Mouse (Mus musculus) ES-Bruce4 (cell line): ENCODE results near the gene Dock7. TPM values are rescaled to one million over a fixed set of nuclear protein-coding genes. Genes with fewer than 3 reads are reported as not detected.

Experiments used
- H3K27ac ChIP-seq: 2 replicates; pipeline ENCODE4 v1.5.1; 2012; ENCODE audit warnings: low read length, inconsistent platforms; ENCODE audit not compliant: insufficient read depth
- H3K27me3 ChIP-seq: 2 replicates; pipeline ENCODE4 v1.6.1; 2012; ENCODE audit warnings: mild to moderate bottlenecking, low read length, inconsistent platforms; ENCODE audit not compliant: control insufficient read depth, poor library complexity, insufficient read depth, severe bottlenecking
- H3K36me3 ChIP-seq: 2 replicates; pipeline ENCODE4 v1.6.1; 2012; ENCODE audit warnings: inconsistent platforms, mild to moderate bottlenecking, low read length, moderate library complexity; ENCODE audit not compliant: control insufficient read depth, poor library complexity, insufficient read depth, severe bottlenecking
- H3K4me1 ChIP-seq: one replicate; pipeline ENCODE4 v1.8.1; 2011; ENCODE audit warnings: low read length; ENCODE audit not compliant: control insufficient read depth, insufficient read depth
- H3K4me3 ChIP-seq: 2 replicates; pipeline ENCODE4 v1.5.1; 2011; ENCODE audit warnings: low read depth, mild to moderate bottlenecking, low read length
- H3K9ac ChIP-seq: 2 replicates; pipeline ENCODE4 v1.6.1; 2012; ENCODE audit warnings: low read depth, mild to moderate bottlenecking, inconsistent platforms; ENCODE audit not compliant: poor library complexity, severe bottlenecking
- H3K9me3 ChIP-seq: replicated peaks from 2 replicates; pipeline ENCODE4 v1.6.1; 2012; ENCODE audit warnings: mild to moderate bottlenecking, low read length, inconsistent platforms; ENCODE audit not compliant: control insufficient read depth, poor library complexity, insufficient read depth, severe bottlenecking
- CTCF ChIP-seq: IDR thresholded peaks from one replicate; pipeline ENCODE4 v1.8.1; 2011; ENCODE audit warnings: low read depth, low read length
- EP300 ChIP-seq: IDR thresholded peaks from 2 replicates; pipeline ENCODE4 v1.6.1; 2011; ENCODE audit warnings: low read depth, low read length; ENCODE audit not compliant: insufficient read depth
- POLR2A ChIP-seq: IDR thresholded peaks from one replicate; pipeline ENCODE4 v1.8.1; 2011; ENCODE audit warnings: low read length; ENCODE audit not compliant: insufficient read depth
- polyA plus RNA-seq: library from polyadenylated mRNA; stranded (reverse); fragments of >200 nt; gene quantifications from 2 replicates; pipeline ENCODE4 v1.2.4, GENCODE M21; 2011; ENCODE audit warnings: low read depth; ENCODE audit not compliant: missing spikeins, insufficient read depth, insufficient read length

Gene Dock7
- polyA plus RNA-seq, 1 experiment, result 61.1 TPM

GRCm38 (mm10) chr4:99064524-99064923 is 56.2 kb downstream of the Dock7 start:
- Histone ChIP-seq H3K27ac (no peak overlapping the region), H3K4me3 (no peak overlapping the region), H3K27me3 (no peaks in the 10 kb centered on the region), H3K4me1 (no peaks in the 10 kb centered on the region), H3K36me3 (no peaks in the 10 kb centered on the region; the same call in 1 of the 2 replicates), H3K9me3 (no peaks in the 10 kb centered on the region), H3K9ac (no peak overlapping the region)
- TF ChIP-seq POLR2A (no peak), CTCF (no peak), EP300 (no peak)

GRCm38 (mm10) chr4:99048581-99048980 is 72.1 kb downstream of the Dock7 start:
- H3K4me1 ChIP-seq, result no peaks in the 10 kb centered on the region
- TF ChIP-seq POLR2A, result no peak
- no peaks in the 10 kb centered on the region for H3K36me3 ChIP-seq
- H3K9me3 ChIP-seq, result no peaks in the 10 kb centered on the region
- H3K27ac ChIP-seq, result no peak overlapping the region
- H3K4me3 ChIP-seq, result no peak overlapping the region
- no peak overlapping the region for H3K9ac ChIP-seq
- no peaks in the 10 kb centered on the region for H3K27me3 ChIP-seq

GRCm38 (mm10) chr4:99046471-99046870 is 74.2 kb downstream of the Dock7 start:
- TF ChIP-seq POLR2A (no peak), CTCF (no peak), EP300 (no peak)
- no peaks in the 10 kb centered on the region; the same call in 1 of the 2 replicates for H3K36me3 ChIP-seq
- H3K27ac ChIP-seq, result no peak overlapping the region
- H3K9ac ChIP-seq, result no peak overlapping the region
- no peak overlapping the region for H3K4me3 ChIP-seq
- no peaks in the 10 kb centered on the region for H3K4me1 ChIP-seq
- no peaks in the 10 kb centered on the region for H3K9me3 ChIP-seq
- no peaks in the 10 kb centered on the region for H3K27me3 ChIP-seq

- Histone ChIP-seq H3K27ac (no peak overlapping the region), H3K4me3 (no peak overlapping the region), H3K4me1 (no peaks in the 10 kb centered on the region), H3K9me3 (no peaks in the 10 kb centered on the region), H3K27me3 (no peaks in the 10 kb centered on the region), H3K9ac (no peak overlapping the region), H3K36me3 (no peaks in the 10 kb centered on the region; the same call in 1 of the 2 replicates)
- TF ChIP-seq EP300, result no peak
- TF ChIP-seq CTCF, result no peak
- no peak for TF ChIP-seq POLR2A
These were observed 75.9 kb downstream of the Dock7 start for GRCm38 (mm10) chr4:99044854-99045253.

- Histone ChIP-seq H3K36me3 (no peaks in the 10 kb centered on the region), H3K9me3 (no peaks in the 10 kb centered on the region), H3K9ac (no peak overlapping the region), H3K4me1 (no peaks in the 10 kb centered on the region), H3K4me3 (no peak overlapping the region), H3K27me3 (no peaks in the 10 kb centered on the region), H3K27ac (no peak overlapping the region)
- TF ChIP-seq EP300 (no peak), POLR2A (no peak), CTCF (no peak)
These were observed 87.8 kb downstream of the Dock7 start for GRCm38 (mm10) chr4:99032921-99033320.

GRCm38 (mm10) chr4:99030686-99031085 is 90.0 kb downstream of the Dock7 start, which contains the start of gene Angptl3:
Gene Angptl3 (plus strand): TSS chr4:99030954.
- H3K27ac ChIP-seq, result no peak within 1 kb of the TSS
- H3K4me1 ChIP-seq, result no peaks in the 10 kb centered on the region
- H3K36me3 ChIP-seq, result no peaks in the 10 kb centered on the region
- H3K4me3 ChIP-seq, result no peak within 1 kb of the TSS
- no peaks in the 10 kb centered on the region for H3K27me3 ChIP-seq
- no peaks in the 10 kb centered on the region for H3K9me3 ChIP-seq
- no peak within 1 kb of the TSS for H3K9ac ChIP-seq
- no peak for TF ChIP-seq EP300
- TF ChIP-seq CTCF, result no peak
- TF ChIP-seq POLR2A, result no peak
